Mouse (Mus musculus) gonadal fat pad, adult 2 months (tissue): ENCODE measurements at regions not wholly inside any gene's neighbourhood (a gene's known extent, or its start where the extent isn't known, plus 50 kb on each side); places are given as distances from the start of the nearest gene placed in this dataset.

Source experiments
- DNase-seq: peaks from one replicate; pipeline ENCODE4 v3.0.0-alpha.2; 2012; ENCODE audit warnings: low read depth

GRCm38 (mm10) chr7:65772845-65773244 is 81.9 kb downstream of the Tm2d3 start:
- no peak for DNase-seq

- DNase-seq = peak; percentile 77
These were observed 83.0 kb downstream of the Tm2d3 start for GRCm38 (mm10) chr7:65773948-65774347.

GRCm38 (mm10) chr7:65774388-65775015 is 83.5 kb downstream of the Tm2d3 start:
- DNase-seq = peak; percentile 79

- DNase-seq = no peak
These were observed 84.0 kb downstream of the Tm2d3 start for GRCm38 (mm10) chr7:65775016-65775415.

- peak; percentile 78 for DNase-seq
These were observed 81.7 kb upstream of the Pcsk6 start for GRCm38 (mm10) chr7:65779716-65780372.

GRCm38 (mm10) chr7:65780578-65781370 is 80.8 kb upstream of the Pcsk6 start:
- DNase-seq = no peak

GRCm38 (mm10) chr7:65782024-65782423 is 79.5 kb upstream of the Pcsk6 start:
- no peak for DNase-seq

GRCm38 (mm10) chr7:65783773-65784172 is 77.8 kb upstream of the Pcsk6 start:
- DNase-seq = no peak

GRCm38 (mm10) chr7:65786916-65787315 is 74.6 kb upstream of the Pcsk6 start:
- no peak for DNase-seq

- no peak for DNase-seq
These were observed 73.7 kb upstream of the Pcsk6 start for GRCm38 (mm10) chr7:65787849-65788248.

- no peak for DNase-seq
These were observed 71.3 kb upstream of the Pcsk6 start for GRCm38 (mm10) chr7:65790264-65790663.

GRCm38 (mm10) chr7:65792187-65792823 is 69.2 kb upstream of the Pcsk6 start:
- DNase-seq = no peak

GRCm38 (mm10) chr7:65802306-65802705 is 59.2 kb upstream of the Pcsk6 start:
- no peak for DNase-seq

- DNase-seq = no peak
These were observed 58.7 kb upstream of the Pcsk6 start for GRCm38 (mm10) chr7:65802806-65803205.

- DNase-seq = no peak
These were observed 57.9 kb upstream of the Pcsk6 start for GRCm38 (mm10) chr7:65803422-65804303.
